Mouse (Mus musculus): ENCODE results near the gene Birc7. TPM values are rescaled to one million over a fixed set of nuclear protein-coding genes. Genes with fewer than 3 reads are reported as not detected.
A peak's percentile ranks its signal among the peaks of the same experiment; 100 is the strongest.

The Birc7 gene
- polyA plus RNA-seq, 1 experiment: not detected

GRCm38 (mm10) chr2:180892841-180893521 is 35.8 kb upstream of the Birc7 start:
- Histone ChIP-seq H3K4me3 (no peak overlapping the region), H3K36me3 (ENCODE audit: control insufficient read depth, insufficient read depth) (no peaks in the 10 kb centered on the region), H3K4me2 (ENCODE audit: low read depth) (no peak overlapping the region), H3ac (ENCODE audit: control insufficient read depth, insufficient read length) (no peak overlapping the region), H3K27me3 (ENCODE audit: control insufficient read depth, insufficient read depth, insufficient read length) (peaks cover 88% of the 10 kb centered on the region), H3K79me2 (ENCODE audit: control insufficient read depth, insufficient read depth) (no peaks in the 10 kb centered on the region)
- TF ChIP-seq TCF12 (IDR thresholded peaks at IDR 0.05; ENCODE audit: insufficient read depth, poor library complexity, severe bottlenecking): no peak
- TF ChIP-seq POLR2AphosphoS2 (IDR thresholded peaks at IDR 0.05; ENCODE audit: insufficient read length, low read depth): no peak
- no peak for TF ChIP-seq REST (IDR thresholded peaks at IDR 0.05; ENCODE audit: insufficient read depth, insufficient read length)

GRCm38 (mm10) chr2:180893537-180894028 is 35.2 kb upstream of the Birc7 start:
- Histone ChIP-seq H3K27me3 (ENCODE audit: control insufficient read depth, insufficient read depth, insufficient read length) (peaks cover 82% of the 10 kb centered on the region), H3ac (ENCODE audit: control insufficient read depth, insufficient read length) (no peak overlapping the region), H3K36me3 (ENCODE audit: control insufficient read depth, insufficient read depth) (no peaks in the 10 kb centered on the region), H3K4me3 (no peak overlapping the region), H3K4me2 (ENCODE audit: low read depth) (no peak overlapping the region), H3K79me2 (ENCODE audit: control insufficient read depth, insufficient read depth) (no peaks in the 10 kb centered on the region)
- TF ChIP-seq REST (IDR thresholded peaks at IDR 0.05; ENCODE audit: insufficient read depth, insufficient read length): no peak
- no peak for TF ChIP-seq USF1 (IDR thresholded peaks at IDR 0.05; ENCODE audit: low read depth)
- no peak for TF ChIP-seq POLR2AphosphoS2 (IDR thresholded peaks at IDR 0.05; ENCODE audit: insufficient read length, low read depth)
- TF ChIP-seq CEBPB (IDR thresholded peaks at IDR 0.05; ENCODE audit: insufficient read depth, poor library complexity, severe bottlenecking): no peak
- TF ChIP-seq E2F4 (IDR thresholded peaks at IDR 0.05; ENCODE audit: insufficient read depth): no peak
- no peak for TF ChIP-seq MAX (IDR thresholded peaks at IDR 0.05; ENCODE audit: low read depth)
- TF ChIP-seq TCF3 (IDR thresholded peaks at IDR 0.05; ENCODE audit: insufficient read length, low read depth): no peak
- no peak for TF ChIP-seq TCF12 (IDR thresholded peaks at IDR 0.05; ENCODE audit: insufficient read depth, poor library complexity, severe bottlenecking)
- no peak for TF ChIP-seq POLR2A (IDR thresholded peaks at IDR 0.05; ENCODE audit: insufficient read length, low read depth)
- TF ChIP-seq MYOD1 (IDR thresholded peaks at IDR 0.05; ENCODE audit: control insufficient read depth in 1 of 3, insufficient read length in 2 of 3, low read depth in 2 of 3): no peak
- no peak for TF ChIP-seq SRF (IDR thresholded peaks at IDR 0.05; ENCODE audit: control insufficient read depth, insufficient read length, low read depth)

GRCm38 (mm10) chr2:180894029-180894623 is 34.7 kb upstream of the Birc7 start:
- peaks cover 77% of the 10 kb centered on the region for H3K27me3 ChIP-seq (ENCODE audit: control insufficient read depth, insufficient read depth, insufficient read length)
- no peaks in the 10 kb centered on the region for H3K36me3 ChIP-seq (ENCODE audit: control insufficient read depth, insufficient read depth)
- TF ChIP-seq MYOD1 (IDR thresholded peaks at IDR 0.05; ENCODE audit: control insufficient read depth in 1 of 3, insufficient read length in 2 of 3, low read depth in 2 of 3) (no peak), REST (IDR thresholded peaks at IDR 0.05; ENCODE audit: insufficient read depth, insufficient read length) (peak; percentile 93)
- no peak overlapping the region for H3K4me2 ChIP-seq (ENCODE audit: low read depth)
- no peak overlapping the region for H3K4me3 ChIP-seq
- no peak overlapping the region for H3ac ChIP-seq (ENCODE audit: control insufficient read depth, insufficient read length)
- H3K79me2 ChIP-seq (ENCODE audit: control insufficient read depth, insufficient read depth): no peaks in the 10 kb centered on the region

- H3ac ChIP-seq (ENCODE audit: control insufficient read depth, insufficient read length): no peak overlapping the region
- H3K4me3 ChIP-seq: no peak overlapping the region
- peaks cover 70% of the 10 kb centered on the region for H3K27me3 ChIP-seq (ENCODE audit: control insufficient read depth, insufficient read depth, insufficient read length)
- no peaks in the 10 kb centered on the region for H3K36me3 ChIP-seq (ENCODE audit: control insufficient read depth, insufficient read depth)
- no peak overlapping the region for H3K4me2 ChIP-seq (ENCODE audit: low read depth)
- TF ChIP-seq MYOG (IDR thresholded peaks at IDR 0.05; ENCODE audit: control insufficient read depth in 1 of 3, insufficient read depth in 1 of 3, insufficient read length in 2 of 3, low read depth in 2 of 3) (no peak), CEBPB (IDR thresholded peaks at IDR 0.05; ENCODE audit: insufficient read depth, poor library complexity, severe bottlenecking) (no peak), MAX (IDR thresholded peaks at IDR 0.05; ENCODE audit: low read depth) (no peak), SRF (IDR thresholded peaks at IDR 0.05; ENCODE audit: control insufficient read depth, insufficient read length, low read depth) (no peak), E2F4 (IDR thresholded peaks at IDR 0.05; ENCODE audit: insufficient read depth) (no peak), MYOD1 (IDR thresholded peaks at IDR 0.05; ENCODE audit: control insufficient read depth in 1 of 3, insufficient read length in 2 of 3, low read depth in 2 of 3) (no peak), POLR2A (IDR thresholded peaks at IDR 0.05; ENCODE audit: insufficient read length, low read depth) (no peak), USF1 (IDR thresholded peaks at IDR 0.05; ENCODE audit: low read depth) (no peak), TCF3 (IDR thresholded peaks at IDR 0.05; ENCODE audit: insufficient read length, low read depth) (no peak), TCF12 (IDR thresholded peaks at IDR 0.05; ENCODE audit: insufficient read depth, poor library complexity, severe bottlenecking) (no peak), REST (IDR thresholded peaks at IDR 0.05; ENCODE audit: insufficient read depth, insufficient read length) (no peak), POLR2AphosphoS2 (IDR thresholded peaks at IDR 0.05; ENCODE audit: insufficient read length, low read depth) (no peak)
- H3K79me2 ChIP-seq (ENCODE audit: control insufficient read depth, insufficient read depth): no peaks in the 10 kb centered on the region
These were observed 34.1 kb upstream of the Birc7 start for GRCm38 (mm10) chr2:180894734-180895133.

GRCm38 (mm10) chr2:180895321-180895720 is 33.5 kb upstream of the Birc7 start:
- Histone ChIP-seq H3K4me2 (ENCODE audit: low read depth) (no peak overlapping the region), H3K27me3 (ENCODE audit: control insufficient read depth, insufficient read depth, insufficient read length) (peaks cover 65% of the 10 kb centered on the region), H3K79me2 (ENCODE audit: control insufficient read depth, insufficient read depth) (no peaks in the 10 kb centered on the region), H3K4me3 (no peak overlapping the region), H3ac (ENCODE audit: control insufficient read depth, insufficient read length) (no peak overlapping the region), H3K36me3 (ENCODE audit: control insufficient read depth, insufficient read depth) (no peaks in the 10 kb centered on the region)
- TF ChIP-seq E2F4 (IDR thresholded peaks at IDR 0.05; ENCODE audit: insufficient read depth) (no peak), REST (IDR thresholded peaks at IDR 0.05; ENCODE audit: insufficient read depth, insufficient read length) (no peak), TCF12 (IDR thresholded peaks at IDR 0.05; ENCODE audit: insufficient read depth, poor library complexity, severe bottlenecking) (no peak), POLR2AphosphoS2 (IDR thresholded peaks at IDR 0.05; ENCODE audit: insufficient read length, low read depth) (no peak), CEBPB (IDR thresholded peaks at IDR 0.05; ENCODE audit: insufficient read depth, poor library complexity, severe bottlenecking) (no peak), SRF (IDR thresholded peaks at IDR 0.05; ENCODE audit: control insufficient read depth, insufficient read length, low read depth) (no peak), POLR2A (IDR thresholded peaks at IDR 0.05; ENCODE audit: insufficient read length, low read depth) (no peak), MYOD1 (IDR thresholded peaks at IDR 0.05; ENCODE audit: control insufficient read depth in 1 of 3, insufficient read length in 2 of 3, low read depth in 2 of 3) (no peak), MYOG (IDR thresholded peaks at IDR 0.05; ENCODE audit: control insufficient read depth in 1 of 3, insufficient read depth in 1 of 3, insufficient read length in 2 of 3, low read depth in 2 of 3) (no peak), USF1 (IDR thresholded peaks at IDR 0.05; ENCODE audit: low read depth) (no peak), TCF3 (IDR thresholded peaks at IDR 0.05; ENCODE audit: insufficient read length, low read depth) (no peak), MAX (IDR thresholded peaks at IDR 0.05; ENCODE audit: low read depth) (no peak)
